Mouse (Mus musculus): ENCODE results near the gene Kif2c. TPM values are rescaled to one million over a fixed set of nuclear protein-coding genes. Genes with fewer than 3 reads are reported as not detected.

Gene Kif2c
- polyA plus RNA-seq, 1 experiment from 2014 or later = 137 TPM

DNA sequence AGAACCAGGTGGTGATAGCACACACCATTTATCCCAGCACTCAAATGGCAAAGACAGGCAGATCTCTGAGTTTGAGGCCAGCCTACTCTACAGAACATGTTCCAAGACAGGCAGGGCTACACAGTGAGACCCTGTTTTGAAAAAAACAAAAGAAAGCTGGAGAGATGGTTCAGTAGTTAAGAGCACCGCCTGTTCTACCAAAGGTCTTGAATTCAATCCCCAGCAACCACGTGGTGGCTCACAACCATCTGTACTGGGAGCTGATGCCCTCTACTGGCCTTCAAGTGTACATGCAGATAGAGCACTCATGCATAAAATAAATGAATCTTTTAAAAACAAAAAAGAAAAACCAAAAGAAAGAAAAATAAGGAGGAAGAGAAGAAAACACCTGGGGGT is 43.2 kb downstream of the Kif2c start:
- ATAC-seq (replicated peaks; ENCODE audit: insufficient number of reproducible peaks, low FRiP score, low TSS enrichment, low read depth) = no peak
- peak; percentile 67 for DNase-seq (ENCODE audit: low spot score)
- 7% methylated on average over 2 of the region's 2 CpGs for WGBS
- H3K4me1 ChIP-seq (ENCODE audit: control insufficient read depth, insufficient read depth, low read length) = no peaks in the 10 kb centered on the region
- H3K9ac ChIP-seq (replicated peaks; ENCODE audit: low read length) = no peak overlapping the region
- no peaks in the 10 kb centered on the region for H3K9me3 ChIP-seq (replicated peaks; ENCODE audit: control insufficient read depth, low read length)
- no peak overlapping the region for H3K27ac ChIP-seq (replicated peaks; ENCODE audit: low read depth, low read length)
- no peaks in the 10 kb centered on the region for H3K36me3 ChIP-seq (replicated peaks; ENCODE audit: control insufficient read depth, insufficient read depth, low read depth, low read length)
- no peak overlapping the region for H3K4me2 ChIP-seq (ENCODE audit: low read depth, low read length)
- H3K27me3 ChIP-seq (ENCODE audit: control insufficient read depth, insufficient read depth, low read length) = no peaks in the 10 kb centered on the region
- no peak overlapping the region for H3K4me3 ChIP-seq (ENCODE audit: low read depth, low read length)

- Histone ChIP-seq H3K36me3 (replicated peaks; ENCODE audit: control insufficient read depth, insufficient read depth, low read depth, low read length) (no peaks in the 10 kb centered on the region), H3K27me3 (ENCODE audit: control insufficient read depth, insufficient read depth, low read length) (no peaks in the 10 kb centered on the region), H3K4me3 (ENCODE audit: low read depth, low read length) (no peak overlapping the region), H3K4me2 (ENCODE audit: low read depth, low read length) (no peak overlapping the region), H3K4me1 (ENCODE audit: control insufficient read depth, insufficient read depth, low read length) (no peaks in the 10 kb centered on the region), H3K27ac (replicated peaks; ENCODE audit: low read depth, low read length) (no peak overlapping the region), H3K9me3 (replicated peaks; ENCODE audit: control insufficient read depth, low read length) (no peaks in the 10 kb centered on the region), H3K9ac (replicated peaks; ENCODE audit: low read length) (no peak overlapping the region)
- no peak for ATAC-seq (replicated peaks; ENCODE audit: insufficient number of reproducible peaks, low FRiP score, low TSS enrichment, low read depth)
- 72% methylated on average over 15 of the region's 17 CpGs for WGBS
- DNase-seq (ENCODE audit: low spot score) = no peak
Measured at GRCm38 (mm10) chr4:117138295-117139216, 43.9 kb downstream of the Kif2c start.

DNA sequence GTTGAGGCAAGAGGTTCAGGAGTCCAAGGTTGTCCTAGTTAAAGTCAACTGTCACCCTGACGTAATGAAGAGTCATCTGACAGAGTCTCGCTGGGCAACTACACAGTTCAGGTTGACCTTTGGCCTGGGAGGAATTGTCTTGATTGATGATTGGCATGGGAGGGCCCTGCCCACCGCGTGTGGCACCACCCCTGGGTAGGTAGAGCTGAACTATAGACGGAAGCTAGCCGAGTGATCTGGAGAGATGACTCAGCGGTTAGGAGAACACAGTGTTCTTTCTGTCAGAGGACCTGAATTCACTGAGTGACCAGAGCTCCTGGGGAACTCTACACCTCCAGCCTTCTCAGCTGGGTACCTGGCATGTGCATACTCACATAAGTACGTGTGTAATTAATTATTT is 46.4 kb downstream of the Kif2c start:
- no peak for ATAC-seq (replicated peaks; ENCODE audit: insufficient number of reproducible peaks, low FRiP score, low TSS enrichment, low read depth)
- WGBS = 21% methylated on average over 8 of the region's 8 CpGs
- H3K4me1 ChIP-seq (ENCODE audit: control insufficient read depth, insufficient read depth, low read length) = peaks cover 9% of the 10 kb centered on the region; the same call in 1 of the 2 replicates
- H3K4me3 ChIP-seq (ENCODE audit: low read depth, low read length) = no peak overlapping the region
- no peaks in the 10 kb centered on the region for H3K9me3 ChIP-seq (replicated peaks; ENCODE audit: control insufficient read depth, low read length)
- no peaks in the 10 kb centered on the region for H3K36me3 ChIP-seq (replicated peaks; ENCODE audit: control insufficient read depth, insufficient read depth, low read depth, low read length)
- H3K9ac ChIP-seq (replicated peaks; ENCODE audit: low read length) = no peak overlapping the region
- H3K27ac ChIP-seq (replicated peaks; ENCODE audit: low read depth, low read length) = no peak overlapping the region
- H3K27me3 ChIP-seq (ENCODE audit: control insufficient read depth, insufficient read depth, low read length) = peaks cover 14% of the 10 kb centered on the region
- no peak overlapping the region for H3K4me2 ChIP-seq (ENCODE audit: low read depth, low read length)
- no peak for DNase-seq (ENCODE audit: low spot score)

DNA sequence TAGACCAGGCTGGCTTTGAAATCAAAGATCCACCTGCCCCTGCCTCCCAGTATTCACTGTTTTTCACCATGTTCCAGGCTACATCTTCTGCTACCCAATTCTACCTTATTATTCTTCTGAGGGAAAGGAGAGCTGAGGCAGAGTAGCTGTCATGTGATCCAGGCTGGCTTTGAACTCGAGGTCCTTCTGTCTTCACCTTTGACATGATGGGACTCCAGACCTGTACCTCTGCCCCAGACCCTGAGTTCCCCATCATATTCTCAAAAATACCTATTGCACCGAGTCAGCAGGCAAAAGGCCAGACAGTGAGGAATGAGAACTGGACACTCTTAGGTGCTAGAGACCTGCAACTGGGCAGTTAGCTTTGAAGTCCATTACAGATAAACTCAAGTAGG is 47.8 kb downstream of the Kif2c start:
- H3K27me3 ChIP-seq (ENCODE audit: control insufficient read depth, insufficient read depth, low read length) = peaks cover 14% of the 10 kb centered on the region
- ATAC-seq (replicated peaks; ENCODE audit: insufficient number of reproducible peaks, low FRiP score, low TSS enrichment, low read depth) (no peak), DNase-seq (ENCODE audit: low spot score) (no peak)
- no peak overlapping the region for H3K27ac ChIP-seq (replicated peaks; ENCODE audit: low read depth, low read length)
- peaks cover 9% of the 10 kb centered on the region; the same call in 1 of the 2 replicates for H3K4me1 ChIP-seq (ENCODE audit: control insufficient read depth, insufficient read depth, low read length)
- H3K4me2 ChIP-seq (ENCODE audit: low read depth, low read length) = no peak overlapping the region
- H3K9ac ChIP-seq (replicated peaks; ENCODE audit: low read length) = no peak overlapping the region
- no peaks in the 10 kb centered on the region for H3K36me3 ChIP-seq (replicated peaks; ENCODE audit: control insufficient read depth, insufficient read depth, low read depth, low read length)
- WGBS = 31% methylated on average over 2 of the region's 2 CpGs
- no peak overlapping the region for H3K4me3 ChIP-seq (ENCODE audit: low read depth, low read length)
- H3K9me3 ChIP-seq (replicated peaks; ENCODE audit: control insufficient read depth, low read length) = no peaks in the 10 kb centered on the region

- Histone ChIP-seq H3K9me3 (replicated peaks; ENCODE audit: control insufficient read depth, low read length) (no peaks in the 10 kb centered on the region), H3K36me3 (replicated peaks; ENCODE audit: control insufficient read depth, insufficient read depth, low read depth, low read length) (no peaks in the 10 kb centered on the region; the same call in 1 of the 2 replicates), H3K4me2 (ENCODE audit: low read depth, low read length) (peak within 1 kb of the TSS; percentile 99), H3K27ac (replicated peaks; ENCODE audit: low read depth, low read length) (no peak within 1 kb of the TSS), H3K9ac (replicated peaks; ENCODE audit: low read length) (peak within 1 kb of the TSS; percentile 71), H3K4me3 (ENCODE audit: low read depth, low read length) (peak within 1 kb of the TSS; percentile 81), H3K27me3 (ENCODE audit: control insufficient read depth, insufficient read depth, low read length) (peaks cover 14% of the 10 kb centered on the region), H3K4me1 (ENCODE audit: control insufficient read depth, insufficient read depth, low read length) (peaks cover 9% of the 10 kb centered on the region; the same call in 1 of the 2 replicates)
- peak; percentile 75 for ATAC-seq (replicated peaks; ENCODE audit: insufficient number of reproducible peaks, low FRiP score, low TSS enrichment, low read depth)
- 1% methylated on average over 40 of the region's 48 CpGs for WGBS
- peak; percentile 99 for DNase-seq (ENCODE audit: low spot score)
Measured at GRCm38 (mm10) chr4:117133817-117134600, 48.4 kb downstream of the Kif2c start, which contains the start of gene Plk3. TSS of gene Plk3 (minus strand) at chr4:117133963.

DNA sequence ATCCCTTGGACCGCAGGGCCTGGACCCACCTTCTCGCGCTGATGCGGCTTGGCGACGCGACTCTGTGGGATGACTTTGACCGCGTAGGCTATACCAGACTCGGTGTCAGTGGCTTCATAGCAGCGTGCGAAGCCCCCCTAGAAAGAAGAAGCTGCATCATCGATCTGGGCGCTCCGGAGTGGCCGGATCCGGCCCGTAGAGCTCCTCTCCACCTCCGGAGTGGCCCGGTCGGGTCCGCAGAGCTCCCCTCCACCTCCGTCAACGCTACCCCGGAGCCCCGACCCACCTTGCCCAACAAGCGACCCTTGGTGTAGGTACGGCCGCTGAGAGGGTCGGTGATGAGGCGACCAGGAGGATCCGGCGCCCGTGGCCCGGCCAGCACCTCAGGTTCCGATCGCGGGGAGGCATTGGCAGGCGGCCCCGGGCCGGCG is 49.1 kb downstream of the Kif2c start:
- peaks cover 14% of the 10 kb centered on the region for H3K27me3 ChIP-seq (ENCODE audit: control insufficient read depth, insufficient read depth, low read length)
- H3K9me3 ChIP-seq (replicated peaks; ENCODE audit: control insufficient read depth, low read length) = no peaks in the 10 kb centered on the region
- peak overlapping the region; percentile 71 for H3K9ac ChIP-seq (replicated peaks; ENCODE audit: low read length)
- no peaks in the 10 kb centered on the region; the same call in 1 of the 2 replicates for H3K36me3 ChIP-seq (replicated peaks; ENCODE audit: control insufficient read depth, insufficient read depth, low read depth, low read length)
- peak overlapping the region; percentile 99 for H3K4me2 ChIP-seq (ENCODE audit: low read depth, low read length)
- WGBS = under 1% methylated on average over 39 of the region's 42 CpGs
- DNase-seq (ENCODE audit: low spot score) = peak; percentile 30
- ATAC-seq (replicated peaks; ENCODE audit: insufficient number of reproducible peaks, low FRiP score, low TSS enrichment, low read depth) = peak; percentile 20
- H3K4me1 ChIP-seq (ENCODE audit: control insufficient read depth, insufficient read depth, low read length) = peaks cover 9% of the 10 kb centered on the region; the same call in 1 of the 2 replicates
- H3K4me3 ChIP-seq (ENCODE audit: low read depth, low read length) = peak overlapping the region; percentile 81
- H3K27ac ChIP-seq (replicated peaks; ENCODE audit: low read depth, low read length) = no peak overlapping the region

DNA sequence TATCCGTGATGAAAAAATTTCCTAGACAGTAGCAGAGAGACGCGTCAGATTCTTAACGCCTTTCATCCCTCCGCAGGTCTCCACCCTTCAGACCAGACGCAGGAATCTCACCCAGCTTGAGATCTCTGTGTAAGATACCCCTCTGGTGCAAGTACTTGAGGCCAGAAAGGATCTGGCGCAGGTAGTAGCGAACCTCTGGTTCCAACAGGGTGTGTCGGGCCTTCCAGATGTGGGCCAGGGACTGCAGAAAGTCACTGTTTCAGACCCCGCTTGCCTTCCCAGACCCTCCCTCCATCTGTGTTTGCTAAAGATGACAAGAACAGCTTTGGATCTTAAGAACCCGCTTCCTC is 49.7 kb downstream of the Kif2c start:
- H3K9me3 ChIP-seq (replicated peaks; ENCODE audit: control insufficient read depth, low read length) = no peaks in the 10 kb centered on the region
- DNase-seq (ENCODE audit: low spot score) (no peak), ATAC-seq (replicated peaks; ENCODE audit: insufficient number of reproducible peaks, low FRiP score, low TSS enrichment, low read depth) (no peak)
- WGBS = 9% methylated on average over 11 of the region's 11 CpGs
- H3K4me2 ChIP-seq (ENCODE audit: low read depth, low read length) = peak overlapping the region; percentile 99
- peak overlapping the region; percentile 81 for H3K4me3 ChIP-seq (ENCODE audit: low read depth, low read length)
- peaks cover 9% of the 10 kb centered on the region; the same call in 1 of the 2 replicates for H3K4me1 ChIP-seq (ENCODE audit: control insufficient read depth, insufficient read depth, low read length)
- no peak overlapping the region for H3K27ac ChIP-seq (replicated peaks; ENCODE audit: low read depth, low read length)
- peaks cover 14% of the 10 kb centered on the region for H3K27me3 ChIP-seq (ENCODE audit: control insufficient read depth, insufficient read depth, low read length)
- H3K36me3 ChIP-seq (replicated peaks; ENCODE audit: control insufficient read depth, insufficient read depth, low read depth, low read length) = no peaks in the 10 kb centered on the region; the same call in 1 of the 2 replicates
- peak overlapping the region; percentile 71 for H3K9ac ChIP-seq (replicated peaks; ENCODE audit: low read length)
